Mouse (Mus musculus) limb, embryonic 12.5 days (tissue): ENCODE data around the gene Arhgef40. TPM values are rescaled to one million over a fixed set of nuclear protein-coding genes. Genes with fewer than 3 reads are reported as not detected.

Experiments
- ATAC-seq: fragments of 200-750 bp; cut with Nextera tagmentation; 2 replicates; pipeline ENCODE4 v1.8.0; 2017; ENCODE audit warnings: low read depth, moderate TSS enrichment; ENCODE audit not compliant: insufficient number of reproducible peaks, insufficient read depth, low FRiP score, low TSS enrichment
- H3K27ac ChIP-seq: fragments of 300-500 bp; sonication (generic); 2 replicates; pipeline ENCODE4 v1.5.1; 2016; ENCODE audit warnings: mild to moderate bottlenecking, moderate library complexity
- H3K27me3 ChIP-seq: fragments of 300-500 bp; sonication (generic); 2 replicates; pipeline ENCODE4 v1.6.1; 2016; ENCODE audit warnings: mild to moderate bottlenecking, moderate library complexity
- H3K36me3 ChIP-seq: fragments of 300-500 bp; sonication (generic); 2 replicates; pipeline ENCODE4 v1.6.1; 2016; ENCODE audit warnings: mild to moderate bottlenecking, moderate library complexity
- H3K4me1 ChIP-seq: fragments of 300-500 bp; sonication (generic); replicated peaks from 2 replicates; pipeline ENCODE4 v1.6.1; 2016
- H3K4me2 ChIP-seq: fragments of 300-500 bp; sonication (generic); 2 replicates; pipeline ENCODE4 v1.6.1; 2016; ENCODE audit warnings: mild to moderate bottlenecking, moderate library complexity
- H3K4me3 ChIP-seq: fragments of 300-500 bp; sonication (generic); replicated peaks from 2 replicates; pipeline ENCODE4 v1.5.1; 2016; ENCODE audit warnings: mild to moderate bottlenecking
- H3K9ac ChIP-seq: fragments of 300-500 bp; sonication (generic); replicated peaks from 2 replicates; pipeline ENCODE4 v1.6.1; 2016; ENCODE audit warnings: mild to moderate bottlenecking, moderate library complexity
- H3K9me3 ChIP-seq: fragments of 300-500 bp; sonication (generic); 2 replicates; pipeline ENCODE4 v1.6.1; 2016; ENCODE audit warnings: mild to moderate bottlenecking, moderate library complexity
- WGBS: fragments of 180-500 bp; shearing (Covaris S2); methylation state at CpG from one replicate; pipeline ENCODE4 v1.1.7; 2016; 5-methylcytosine and 5-hydroxymethylcytosine counted together
- polyA plus RNA-seq: library from polyadenylated mRNA; unstranded; fragments of >200 nt; fragmentation: Nextera tagmentation; extraction: Ambion mirVana; gene quantifications from 2 replicates; pipeline ENCODE4 v1.2.1, GENCODE M21; 2016

The Arhgef40 gene
- polyA plus RNA-seq, 1 experiment from 2014 or later = 253 TPM

GRCm38 (mm10) chr14:51985301-51986152 is 1.0 kb downstream of the Arhgef40 start:
- Histone ChIP-seq H3K9me3 (no peaks in the 10 kb centered on the region), H3K36me3 (peaks cover 39% of the 10 kb centered on the region), H3K27me3 (no peaks in the 10 kb centered on the region), H3K4me2 (peak overlapping the region; percentile 82), H3K4me1 (peaks cover 35% of the 10 kb centered on the region), H3K9ac (peak overlapping the region; percentile 92), H3K27ac (peak overlapping the region; percentile 98), H3K4me3 (peak overlapping the region; percentile 82)
- peak; percentile 74 for ATAC-seq
- WGBS = under 1% methylated on average over 27 of the region's 27 CpGs

DNA sequence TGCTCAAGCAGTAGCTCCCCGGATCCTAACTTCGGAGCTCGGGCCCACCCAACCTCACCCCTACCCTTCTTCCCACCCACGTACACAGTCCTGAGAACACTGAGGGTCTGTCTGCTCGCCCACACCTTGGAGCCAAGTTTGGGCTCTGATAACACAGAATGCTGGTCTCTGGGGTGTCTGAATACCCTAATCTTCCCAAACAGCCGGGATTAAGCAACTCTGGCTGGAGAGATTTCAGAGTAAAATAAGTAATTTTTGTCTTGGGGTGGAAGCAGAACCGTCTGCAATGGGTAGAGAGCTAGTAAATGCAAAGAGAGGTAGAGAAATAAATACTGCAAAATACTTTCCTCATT is 1.6 kb downstream of the Arhgef40 start:
- H3K9me3 ChIP-seq = no peaks in the 10 kb centered on the region
- H3K36me3 ChIP-seq = peaks cover 45% of the 10 kb centered on the region
- H3K27ac ChIP-seq = peak overlapping the region; percentile 98
- peak overlapping the region; percentile 92 for H3K9ac ChIP-seq
- 3% methylated on average over 7 of the region's 7 CpGs for WGBS
- H3K4me1 ChIP-seq = peaks cover 35% of the 10 kb centered on the region
- peak overlapping the region; percentile 82 for H3K4me2 ChIP-seq
- H3K27me3 ChIP-seq = no peaks in the 10 kb centered on the region
- no peak for ATAC-seq
- peak overlapping the region; percentile 82 for H3K4me3 ChIP-seq

DNA sequence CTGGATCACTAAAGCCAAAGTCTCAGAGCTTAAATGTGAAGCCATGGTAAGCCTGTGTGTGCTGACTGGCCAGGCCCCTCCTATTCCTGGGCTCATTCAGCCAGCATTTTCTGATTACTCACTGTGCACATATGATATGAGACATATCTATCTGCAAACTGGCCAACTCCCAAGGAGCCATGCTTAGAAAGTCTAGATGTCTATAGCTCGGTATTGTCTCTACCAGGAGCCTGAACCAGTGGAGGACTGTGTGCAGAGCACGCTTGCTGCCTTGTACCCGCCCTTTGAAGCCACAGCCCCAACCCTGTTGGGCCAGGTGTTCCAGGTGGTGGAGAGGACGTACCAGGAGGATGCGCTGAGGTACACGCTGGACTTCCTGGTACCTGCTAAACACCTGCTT is 2.7 kb downstream of the Arhgef40 start:
- H3K9ac ChIP-seq = no peak overlapping the region
- H3K4me3 ChIP-seq = no peak overlapping the region
- H3K4me1 ChIP-seq = peaks cover 35% of the 10 kb centered on the region
- no peaks in the 10 kb centered on the region for H3K9me3 ChIP-seq
- H3K36me3 ChIP-seq = peaks cover 56% of the 10 kb centered on the region
- no peak for ATAC-seq
- no peaks in the 10 kb centered on the region for H3K27me3 ChIP-seq
- no peak overlapping the region for H3K27ac ChIP-seq
- 86% methylated on average over 6 of the region's 6 CpGs for WGBS
- H3K4me2 ChIP-seq = peak overlapping the region; percentile 82; the same call in 1 of the 2 replicates

- H3K27ac ChIP-seq = no peak overlapping the region
Measured at GRCm38 (mm10) chr14:51988731-51989130, 4.2 kb downstream of the Arhgef40 start.

DNA sequence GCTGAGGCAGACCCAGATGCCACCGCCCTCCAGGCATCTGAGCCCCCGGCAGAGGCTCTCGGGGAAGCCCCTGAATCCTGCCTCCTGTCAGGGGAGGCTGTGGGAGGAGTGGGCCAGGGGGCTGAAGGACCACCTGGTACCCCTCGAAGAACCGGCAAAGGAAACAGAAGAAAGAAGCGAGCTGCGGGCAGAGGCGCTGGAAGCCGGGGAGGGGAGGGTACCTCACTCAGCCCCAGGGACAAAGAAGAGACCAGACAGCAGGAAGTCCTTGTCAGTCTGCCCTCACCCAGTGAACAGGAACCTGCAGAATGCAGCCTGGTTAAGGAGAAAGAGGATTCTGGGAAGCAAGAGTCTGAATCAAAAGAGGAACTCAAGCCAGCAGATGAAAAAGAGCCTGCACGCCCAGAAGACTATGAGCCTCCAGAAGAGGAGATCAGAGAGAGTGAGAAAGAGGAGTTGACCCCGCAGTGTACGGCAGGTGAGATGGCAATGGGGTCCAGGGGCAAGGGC is 5.0 kb downstream of the Arhgef40 start:
- WGBS = 74% methylated on average over 12 of the region's 12 CpGs
- peaks cover 25% of the 10 kb centered on the region for H3K4me1 ChIP-seq
- no peak overlapping the region for H3K4me3 ChIP-seq
- ATAC-seq = no peak
- H3K27me3 ChIP-seq = no peaks in the 10 kb centered on the region
- no peaks in the 10 kb centered on the region for H3K9me3 ChIP-seq
- peak overlapping the region; percentile 24; the same call in 1 of the 2 replicates for H3K9ac ChIP-seq
- H3K27ac ChIP-seq = no peak overlapping the region
- H3K4me2 ChIP-seq = no peak overlapping the region
- peaks cover 79% of the 10 kb centered on the region for H3K36me3 ChIP-seq

More at GRCm38 (mm10) chr14:51988731-51989130, 4.2 kb downstream of the Arhgef40 start:
- Histone ChIP-seq H3K27me3 (no peaks in the 10 kb centered on the region), H3K9me3 (no peaks in the 10 kb centered on the region), H3K9ac (no peak overlapping the region), H3K4me1 (peaks cover 29% of the 10 kb centered on the region), H3K4me2 (no peak overlapping the region), H3K36me3 (peaks cover 71% of the 10 kb centered on the region), H3K4me3 (no peak overlapping the region)
- no peak for ATAC-seq
- 75% methylated on average over 12 of the region's 12 CpGs for WGBS

DNA sequence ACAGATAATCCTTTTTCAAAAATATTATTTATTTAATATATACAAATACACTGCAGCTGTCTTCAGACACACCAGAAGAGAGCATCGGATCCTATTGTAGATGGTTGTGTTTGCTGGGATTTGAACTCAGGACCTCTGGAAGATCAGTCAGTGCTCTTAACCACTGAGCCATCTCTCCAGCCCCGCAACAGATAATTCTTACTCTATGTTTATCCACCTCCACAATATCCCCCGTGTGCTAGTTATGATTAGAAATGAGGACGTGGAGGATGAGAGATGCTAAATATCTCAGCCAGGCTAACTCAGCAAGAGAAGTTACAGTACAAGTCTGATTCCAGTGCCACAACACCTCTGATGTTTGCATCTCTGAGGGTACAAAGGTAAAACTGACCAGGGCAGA is 9.9 kb downstream of the Arhgef40 start:
- Histone ChIP-seq H3K36me3 (peaks cover 99% of the 10 kb centered on the region), H3K4me2 (no peak overlapping the region), H3K27me3 (no peaks in the 10 kb centered on the region), H3K9ac (no peak overlapping the region), H3K4me3 (no peak overlapping the region), H3K27ac (no peak overlapping the region), H3K4me1 (0 out of 2 replicates have a peak, but pooled peaks cover under 1% of the 10 kb centered on the region), H3K9me3 (no peaks in the 10 kb centered on the region)
- 93% methylated on average over 4 of the region's 4 CpGs for whole genome bisulfite sequencing
- ATAC-seq = no peak

DNA sequence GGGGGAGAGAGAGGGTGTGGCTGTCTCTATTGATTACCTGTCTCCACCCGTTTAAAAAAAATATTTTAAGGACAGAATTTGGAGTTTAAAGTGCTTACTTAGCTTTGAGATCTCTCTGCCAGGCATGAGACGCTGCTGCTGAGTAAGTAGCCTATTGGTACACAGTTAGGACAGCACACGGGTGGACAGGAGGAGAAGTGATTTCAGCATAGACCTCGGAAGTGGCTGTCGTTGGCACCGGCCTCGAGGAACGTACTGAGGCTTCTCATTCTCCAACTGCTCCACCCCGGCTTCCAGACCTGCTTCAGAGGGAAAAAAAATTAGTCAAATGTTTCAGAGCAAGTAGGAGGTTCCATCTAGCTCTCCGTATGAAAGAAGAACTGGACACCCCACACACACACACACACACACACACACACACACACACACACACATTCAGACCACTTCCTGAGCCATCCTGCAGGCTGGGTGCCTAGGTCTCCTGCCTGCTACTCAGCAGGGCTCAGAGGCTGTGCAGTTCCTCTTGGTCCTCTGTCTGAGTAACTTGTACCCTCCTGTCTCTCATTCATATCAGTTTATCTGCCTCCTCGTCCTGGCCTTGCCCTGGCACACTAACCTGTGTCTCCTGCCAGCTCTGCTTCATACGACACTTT is 10.8 kb downstream of the Arhgef40 start:
- Histone ChIP-seq H3K9ac (no peak overlapping the region), H3K4me1 (no peaks in the 10 kb centered on the region), H3K4me3 (no peak overlapping the region), H3K9me3 (no peaks in the 10 kb centered on the region), H3K4me2 (no peak overlapping the region), H3K27ac (no peak overlapping the region), H3K27me3 (no peaks in the 10 kb centered on the region), H3K36me3 (peaks cover 99% of the 10 kb centered on the region)
- 84% methylated on average over 12 of the region's 12 CpGs for WGBS
- no peak for ATAC-seq

GRCm38 (mm10) chr14:51996231-51996841 is 11.8 kb downstream of the Arhgef40 start:
- H3K4me2 ChIP-seq = no peak overlapping the region
- H3K9me3 ChIP-seq = no peaks in the 10 kb centered on the region
- no peak overlapping the region for H3K9ac ChIP-seq
- 87% methylated on average over 13 of the region's 13 CpGs for WGBS
- no peaks in the 10 kb centered on the region for H3K4me1 ChIP-seq
- peaks cover 99% of the 10 kb centered on the region for H3K36me3 ChIP-seq
- ATAC-seq = no peak
- H3K4me3 ChIP-seq = no peak overlapping the region
- H3K27ac ChIP-seq = no peak overlapping the region
- no peaks in the 10 kb centered on the region for H3K27me3 ChIP-seq

DNA sequence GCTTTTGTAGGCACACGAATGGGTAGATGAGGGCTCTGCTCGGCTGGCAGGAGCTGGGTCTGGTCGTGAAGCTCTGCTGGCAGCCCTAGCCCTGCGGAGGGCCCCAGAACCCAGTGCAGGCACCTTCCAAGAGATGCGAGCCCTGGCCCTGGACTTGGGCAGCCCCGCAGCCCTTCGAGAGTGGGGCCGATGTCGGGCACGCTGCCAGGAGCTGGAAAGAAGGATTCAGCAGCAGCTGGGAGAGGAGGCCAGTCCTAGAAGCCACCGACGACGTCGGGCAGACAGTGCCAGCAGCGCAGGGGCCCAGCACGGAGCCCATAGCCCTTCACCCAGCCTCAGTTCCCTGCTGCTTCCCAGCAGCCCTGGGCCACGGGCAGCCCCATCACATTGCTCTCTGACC is 12.3 kb downstream of the Arhgef40 start:
- Histone ChIP-seq H3K9me3 (no peaks in the 10 kb centered on the region), H3K4me1 (no peaks in the 10 kb centered on the region), H3K9ac (no peak overlapping the region), H3K36me3 (peaks cover 98% of the 10 kb centered on the region), H3K27ac (no peak overlapping the region), H3K4me2 (no peak overlapping the region), H3K27me3 (no peaks in the 10 kb centered on the region), H3K4me3 (no peak overlapping the region)
- no peak for ATAC-seq
- 75% methylated on average over 17 of the region's 17 CpGs for WGBS

- Histone ChIP-seq H3K9me3 (no peaks in the 10 kb centered on the region), H3K27ac (no peak overlapping the region), H3K9ac (no peak overlapping the region), H3K4me3 (no peak overlapping the region), H3K27me3 (no peaks in the 10 kb centered on the region), H3K4me1 (no peaks in the 10 kb centered on the region), H3K4me2 (no peak overlapping the region), H3K36me3 (peaks cover 98% of the 10 kb centered on the region)
- 90% methylated on average over 14 of the region's 14 CpGs for WGBS
- no peak for ATAC-seq
Measured at GRCm38 (mm10) chr14:51997483-51997882, 13.0 kb downstream of the Arhgef40 start.

- Histone ChIP-seq H3K9me3 (no peaks in the 10 kb centered on the region), H3K4me2 (no peak overlapping the region), H3K36me3 (peaks cover 93% of the 10 kb centered on the region), H3K27ac (0 out of 2 replicates have a peak overlapping the region, but pooled peaks have one; percentile 29), H3K9ac (no peak overlapping the region), H3K4me1 (peaks cover 8% of the 10 kb centered on the region), H3K27me3 (no peaks in the 10 kb centered on the region), H3K4me3 (no peak overlapping the region)
- WGBS = 51% methylated on average over 16 of the region's 16 CpGs
- no peak for ATAC-seq
Measured at GRCm38 (mm10) chr14:52003981-52004495, 19.5 kb downstream of the Arhgef40 start.
